Mouse (Mus musculus) ES-Bruce4 (cell line): ENCODE results near the gene Dync2li1. TPM values are rescaled to one million over a fixed set of nuclear protein-coding genes. Genes with fewer than 3 reads are reported as not detected.

Experiments used
- H3K27ac ChIP-seq: 2 replicates; pipeline ENCODE4 v1.5.1; 2012; ENCODE audit warnings: low read length, inconsistent platforms; ENCODE audit not compliant: insufficient read depth
- H3K27me3 ChIP-seq: 2 replicates; pipeline ENCODE4 v1.6.1; 2012; ENCODE audit warnings: mild to moderate bottlenecking, low read length, inconsistent platforms; ENCODE audit not compliant: control insufficient read depth, poor library complexity, insufficient read depth, severe bottlenecking
- H3K36me3 ChIP-seq: 2 replicates; pipeline ENCODE4 v1.6.1; 2012; ENCODE audit warnings: inconsistent platforms, mild to moderate bottlenecking, low read length, moderate library complexity; ENCODE audit not compliant: control insufficient read depth, poor library complexity, insufficient read depth, severe bottlenecking
- H3K4me1 ChIP-seq: one replicate; pipeline ENCODE4 v1.8.1; 2011; ENCODE audit warnings: low read length; ENCODE audit not compliant: control insufficient read depth, insufficient read depth
- H3K4me3 ChIP-seq: 2 replicates; pipeline ENCODE4 v1.5.1; 2011; ENCODE audit warnings: low read depth, mild to moderate bottlenecking, low read length
- H3K9ac ChIP-seq: 2 replicates; pipeline ENCODE4 v1.6.1; 2012; ENCODE audit warnings: low read depth, mild to moderate bottlenecking, inconsistent platforms; ENCODE audit not compliant: poor library complexity, severe bottlenecking
- H3K9me3 ChIP-seq: replicated peaks from 2 replicates; pipeline ENCODE4 v1.6.1; 2012; ENCODE audit warnings: mild to moderate bottlenecking, low read length, inconsistent platforms; ENCODE audit not compliant: control insufficient read depth, poor library complexity, insufficient read depth, severe bottlenecking
- CTCF ChIP-seq: IDR thresholded peaks from one replicate; pipeline ENCODE4 v1.8.1; 2011; ENCODE audit warnings: low read depth, low read length
- EP300 ChIP-seq: IDR thresholded peaks from 2 replicates; pipeline ENCODE4 v1.6.1; 2011; ENCODE audit warnings: low read depth, low read length; ENCODE audit not compliant: insufficient read depth
- POLR2A ChIP-seq: IDR thresholded peaks from one replicate; pipeline ENCODE4 v1.8.1; 2011; ENCODE audit warnings: low read length; ENCODE audit not compliant: insufficient read depth
- polyA plus RNA-seq: library from polyadenylated mRNA; stranded (reverse); fragments of >200 nt; gene quantifications from 2 replicates; pipeline ENCODE4 v1.2.4, GENCODE M21; 2011; ENCODE audit warnings: low read depth; ENCODE audit not compliant: missing spikeins, insufficient read depth, insufficient read length

Dync2li1 gene
- polyA plus RNA-seq, 1 experiment = 26.3 TPM

DNA sequence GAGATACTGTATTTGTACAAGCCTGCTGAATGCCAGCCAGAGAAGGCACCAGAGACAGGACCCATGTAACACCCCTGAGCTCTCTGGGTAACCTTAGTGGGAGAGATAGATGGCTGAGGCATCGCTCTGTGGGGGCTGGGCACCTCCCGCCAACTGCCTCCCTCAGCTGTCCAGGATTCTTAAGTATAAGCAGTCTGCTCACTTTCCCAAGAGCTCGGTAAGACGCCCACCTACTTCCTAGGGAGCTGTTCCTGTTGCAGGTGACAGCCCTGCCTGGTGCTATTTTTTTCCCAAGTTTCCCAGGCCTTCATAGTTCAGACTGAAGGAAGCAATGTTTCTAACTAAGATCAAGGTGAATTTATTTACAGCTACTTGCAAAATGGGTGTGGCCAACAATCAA lies 48.9 kb downstream of the Dync2li1 start:
- no peak overlapping the region for H3K4me3 ChIP-seq
- H3K36me3 ChIP-seq = no peaks in the 10 kb centered on the region
- no peak overlapping the region for H3K9ac ChIP-seq
- H3K9me3 ChIP-seq = no peaks in the 10 kb centered on the region
- no peak overlapping the region for H3K27ac ChIP-seq
- TF ChIP-seq EP300 = no peak
- TF ChIP-seq CTCF = no peak
- no peak for TF ChIP-seq POLR2A
- H3K27me3 ChIP-seq = no peaks in the 10 kb centered on the region
- no peaks in the 10 kb centered on the region for H3K4me1 ChIP-seq

DNA sequence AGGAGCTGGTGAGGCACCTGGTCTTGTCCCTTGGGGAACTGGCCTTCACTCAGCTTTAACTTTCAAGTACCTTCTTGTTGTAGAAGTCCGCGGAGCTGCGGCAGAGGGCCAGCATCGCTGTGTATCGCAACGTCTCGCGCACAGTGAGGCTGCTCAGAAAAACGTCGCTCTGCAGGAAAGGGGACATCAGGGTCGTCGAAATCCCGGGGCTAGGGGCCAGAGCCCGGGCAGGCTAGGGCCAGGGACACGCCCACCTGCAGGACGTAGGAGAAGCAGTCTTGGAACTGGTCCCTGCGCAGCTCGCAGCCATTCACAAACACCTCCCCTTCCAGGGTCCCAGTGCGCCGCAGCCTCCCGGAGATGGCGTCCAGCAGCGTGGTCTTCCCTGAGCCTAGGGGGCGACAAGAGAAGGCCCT lies 49.7 kb downstream of the Dync2li1 start, which contains the start of gene Abcg8:
Abcg8 (plus strand) TSS at position 352 of the 416 bp plus-strand sequence.
- Histone ChIP-seq H3K27me3 (no peaks in the 10 kb centered on the region), H3K4me3 (peak within 1 kb of the TSS; percentile 21), H3K4me1 (no peaks in the 10 kb centered on the region), H3K36me3 (no peaks in the 10 kb centered on the region), H3K9me3 (no peaks in the 10 kb centered on the region), H3K27ac (no peak within 1 kb of the TSS), H3K9ac (no peak within 1 kb of the TSS)
- no peak for TF ChIP-seq EP300
- peak; percentile 13 for TF ChIP-seq CTCF
- no peak for TF ChIP-seq POLR2A

DNA sequence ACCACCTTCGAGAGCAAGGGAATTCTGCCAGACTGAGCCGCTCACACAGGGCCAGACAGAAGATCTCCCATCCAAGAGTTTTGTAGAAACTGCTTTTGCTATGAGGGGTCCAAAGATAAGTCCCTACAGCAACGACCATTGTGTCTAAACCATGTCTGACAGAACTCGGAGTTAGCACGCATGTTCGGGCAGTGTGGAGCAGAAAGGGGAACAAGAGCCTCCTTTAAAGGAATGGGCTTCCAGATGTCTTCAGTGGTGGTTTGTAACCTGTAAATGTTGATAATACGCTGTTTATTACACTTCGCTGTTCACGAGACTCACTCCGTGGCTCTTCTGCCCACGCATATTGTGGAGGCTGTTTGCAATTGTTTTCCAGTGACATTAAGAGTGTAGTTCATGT lies 51.3 kb downstream of the Dync2li1 start:
- H3K27me3 ChIP-seq = no peaks in the 10 kb centered on the region
- no peak overlapping the region for H3K9ac ChIP-seq
- no peak overlapping the region for H3K4me3 ChIP-seq
- H3K9me3 ChIP-seq = no peaks in the 10 kb centered on the region
- no peaks in the 10 kb centered on the region for H3K36me3 ChIP-seq
- no peaks in the 10 kb centered on the region for H3K4me1 ChIP-seq
- no peak overlapping the region for H3K27ac ChIP-seq
- TF ChIP-seq CTCF (no peak), POLR2A (no peak), EP300 (no peak)

DNA sequence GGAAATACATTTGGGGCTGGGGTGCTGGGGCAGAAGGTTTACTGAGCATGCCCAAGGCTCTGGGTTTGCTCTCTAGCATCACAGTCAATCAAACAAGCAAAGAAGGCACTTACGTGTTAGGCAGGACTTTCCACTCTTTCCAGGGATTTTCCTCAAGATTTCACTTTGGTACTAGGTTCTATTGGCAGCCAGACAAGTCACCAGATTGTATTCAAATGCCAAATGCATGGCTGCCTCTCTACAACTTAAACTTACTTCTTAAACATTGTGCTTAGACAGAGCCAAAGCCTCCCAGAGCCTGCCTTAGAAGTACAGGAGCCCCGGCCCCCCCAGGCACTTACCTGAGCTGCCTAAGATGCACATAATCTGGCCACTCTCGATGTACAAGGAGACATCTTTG lies 55.4 kb downstream of the Dync2li1 start:
- H3K27ac ChIP-seq = no peak overlapping the region

DNA sequence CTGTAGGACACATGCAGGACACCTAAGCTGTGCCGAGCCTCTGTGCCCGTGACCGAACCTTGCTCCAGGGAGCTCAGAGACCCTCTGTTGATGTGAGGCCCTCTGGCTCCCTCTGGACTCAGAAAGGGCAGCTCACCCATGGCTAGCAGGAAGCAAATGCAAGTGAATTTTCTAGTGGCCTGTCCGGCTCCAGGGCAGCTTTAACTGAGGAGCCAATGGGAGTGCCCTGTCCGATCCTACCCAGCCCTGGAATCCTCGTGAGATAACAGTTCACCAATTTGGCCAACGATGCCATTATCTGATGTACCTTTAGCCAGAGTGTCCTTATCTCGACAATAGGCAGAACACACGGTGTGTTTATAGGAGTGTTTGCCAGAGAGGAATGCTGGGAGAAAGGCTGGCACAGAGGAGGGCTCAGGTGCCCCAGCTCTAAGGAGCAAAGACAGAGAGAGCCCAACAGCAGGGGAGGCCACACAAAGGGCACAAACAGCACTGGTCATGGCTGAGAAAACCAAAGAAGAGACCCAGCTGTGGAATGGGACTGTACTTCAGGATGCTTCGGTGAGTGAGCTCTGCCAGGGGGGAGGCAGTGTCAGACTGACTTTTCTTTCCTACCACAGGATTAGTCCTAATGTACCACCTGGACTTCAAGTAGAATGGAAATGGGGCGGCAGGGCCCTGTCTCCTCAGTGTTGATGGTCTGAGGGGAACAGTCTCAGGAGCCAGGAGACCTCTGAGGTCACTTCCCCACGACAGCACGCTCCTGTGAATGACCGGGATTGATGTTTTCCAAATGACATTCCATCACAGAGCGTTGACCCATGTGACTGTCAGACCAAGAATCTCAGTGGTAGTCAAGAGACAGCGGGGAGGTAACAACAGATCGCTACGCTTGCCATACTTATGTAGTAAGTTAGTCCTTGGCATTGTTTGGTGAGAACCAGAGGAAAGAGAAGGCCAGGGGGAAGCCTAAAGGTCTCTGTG lies 56.7 kb downstream of the Dync2li1 start, which contains the start of gene Abcg5:
Abcg5 (minus strand) TSS at position 278 of the 984 bp plus-strand sequence.
- Histone ChIP-seq H3K4me3 (no peak within 1 kb of the TSS), H3K9ac (no peak within 1 kb of the TSS), H3K27ac (no peak within 1 kb of the TSS), H3K27me3 (no peaks in the 10 kb centered on the region), H3K4me1 (no peaks in the 10 kb centered on the region), H3K36me3 (no peaks in the 10 kb centered on the region), H3K9me3 (no peaks in the 10 kb centered on the region)
- TF ChIP-seq EP300 (no peak), POLR2A (no peak), CTCF (no peak)

More for the DNA sequence above, 55.4 kb downstream of the Dync2li1 start:
- no peak for TF ChIP-seq POLR2A
- no peak for TF ChIP-seq EP300
- TF ChIP-seq CTCF = no peak
- Histone ChIP-seq H3K27me3 (no peaks in the 10 kb centered on the region), H3K4me1 (no peaks in the 10 kb centered on the region), H3K36me3 (no peaks in the 10 kb centered on the region), H3K4me3 (no peak overlapping the region), H3K9me3 (no peaks in the 10 kb centered on the region), H3K9ac (no peak overlapping the region)

DNA sequence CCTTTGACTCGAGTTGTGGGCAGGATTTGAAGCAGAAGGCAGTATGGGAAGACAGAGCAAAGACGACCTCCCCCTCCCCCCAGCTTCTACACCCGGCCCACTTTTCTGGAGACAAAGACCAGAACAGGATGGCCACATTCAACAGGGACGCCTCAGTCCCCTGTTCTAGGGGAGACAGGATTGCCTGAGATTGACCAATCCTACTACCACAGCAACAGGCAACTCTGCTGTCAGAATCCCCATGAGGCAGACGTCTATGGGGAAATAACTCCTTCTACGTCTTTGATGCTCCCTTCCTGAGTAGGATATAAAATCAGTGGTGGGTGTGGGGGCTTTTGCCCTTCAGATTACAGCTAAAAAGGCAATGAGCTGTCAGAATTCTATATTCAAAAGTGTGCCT lies 58.0 kb downstream of the Dync2li1 start:
- Histone ChIP-seq H3K9me3 (no peaks in the 10 kb centered on the region), H3K9ac (no peak overlapping the region), H3K27me3 (no peaks in the 10 kb centered on the region), H3K4me3 (no peak overlapping the region), H3K27ac (no peak overlapping the region), H3K4me1 (no peaks in the 10 kb centered on the region), H3K36me3 (no peaks in the 10 kb centered on the region)
- TF ChIP-seq POLR2A (no peak), EP300 (no peak), CTCF (no peak)
